Mouse (Mus musculus) B cell, adult 67 days (primary cell): Measurements from ENCODE around the gene Aatf. TPM values are rescaled to one million over a fixed set of nuclear protein-coding genes. Genes with fewer than 3 reads are reported as not detected.

Source experiments
- total RNA-seq, 2 experiments: library from RNA; stranded (reverse); gene quantifications; 4 replicates each; pipeline ENCODE4 v1.2.4; 2023

The Aatf gene
- 10 to 100 TPM; 43.1 to 47.9 TPM for total RNA-seq

DNA sequence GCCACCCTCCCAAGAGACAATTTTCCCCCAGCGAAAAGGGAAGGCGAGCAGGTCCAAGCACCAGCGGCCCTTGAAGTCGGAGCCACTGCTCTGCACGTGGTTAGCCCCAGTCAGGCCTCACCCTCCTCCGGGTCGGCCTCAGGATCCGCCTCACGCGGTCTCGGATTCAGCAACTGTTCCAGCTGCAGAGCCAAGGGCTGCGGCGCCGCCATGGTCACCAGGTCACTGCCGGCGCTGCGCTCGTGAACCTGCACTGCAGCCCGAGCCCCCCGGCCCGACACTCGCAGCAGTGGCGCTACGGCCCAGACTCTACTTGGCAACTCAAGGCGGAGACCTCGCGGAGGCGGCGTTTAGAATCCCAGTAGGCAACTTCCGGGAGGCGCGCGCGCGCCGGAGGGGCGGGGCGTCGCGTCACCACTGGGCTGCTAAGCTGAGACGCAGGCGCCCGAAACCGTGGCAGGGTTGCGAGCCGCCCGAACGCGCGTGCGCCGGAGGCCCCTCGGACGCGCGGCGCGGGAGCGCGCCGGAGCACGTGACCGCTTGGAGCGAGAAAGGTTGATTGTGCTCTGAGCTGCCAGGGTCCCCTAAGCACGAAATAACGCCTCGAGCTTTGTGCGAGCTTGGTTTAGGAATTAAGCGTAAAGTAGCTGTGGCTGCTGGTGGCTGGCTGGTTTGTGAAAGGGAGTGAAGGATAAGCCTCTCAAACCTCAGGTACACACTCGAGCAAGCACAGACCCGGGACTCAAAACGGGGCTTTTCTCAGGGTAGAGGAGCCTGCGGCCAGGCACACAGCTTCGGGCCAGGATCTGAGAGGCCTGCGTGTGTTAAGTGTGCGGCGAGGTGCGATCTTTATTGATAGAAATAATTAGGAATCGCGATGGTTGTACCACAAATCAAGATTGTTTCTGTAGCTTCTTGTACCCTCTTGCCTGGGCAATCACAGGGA lies at the start of gene Aatf:
Aatf (minus strand) TSS at position 352 of the 946 bp plus-strand sequence.

GRCm38 (mm10) chr11:84525421-84526274 lies 12.3 kb upstream of the Aatf start, which contains the start of gene Lhx1:
TSS of gene Lhx1 (minus strand) at chr11:84525535.

Other genes starting within 250 kb of the Aatf start
- not detected for gene Lhx1, start 12.0 kb upstream of the Aatf start, total RNA-seq